Mouse (Mus musculus): Measurements from ENCODE around the gene Eps8l1. TPM values are rescaled to one million over a fixed set of nuclear protein-coding genes. Genes with fewer than 3 reads are reported as not detected.
A peak's percentile ranks its signal among the peaks of the same experiment; 100 is the strongest.

The Eps8l1 gene
- polyA plus RNA-seq, 1 experiment from 2014 or later, result 7.1 TPM

DNA sequence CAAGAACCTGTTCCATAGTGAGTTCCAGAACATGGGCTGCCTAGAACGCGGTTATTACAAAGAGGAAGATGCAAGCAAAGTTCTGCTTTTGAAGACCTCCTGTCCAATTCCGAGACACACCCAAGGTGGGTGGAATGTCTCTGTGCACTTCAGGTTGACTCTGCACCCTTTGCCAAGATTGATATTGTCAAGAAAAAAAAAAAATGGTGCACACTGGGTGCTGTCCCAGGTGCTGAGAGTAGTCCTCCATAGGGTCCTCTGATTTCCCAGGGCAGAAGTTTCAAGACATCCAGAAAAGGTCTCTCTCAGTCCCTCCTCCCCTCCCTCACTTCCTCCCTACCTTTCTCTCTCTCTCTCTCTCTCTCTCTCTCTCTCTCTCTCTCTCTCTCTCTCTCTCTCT is 12.0 kb upstream of the Eps8l1 start:
- no peak overlapping the region for H3K9ac ChIP-seq
- 90% methylated on average over 3 of the region's 3 CpGs for WGBS
- no peak overlapping the region for H3K4me2 ChIP-seq (replicated peaks)
- H3K9me3 ChIP-seq (replicated peaks), result no peaks in the 10 kb centered on the region
- no peak overlapping the region for H3K27ac ChIP-seq
- no peaks in the 10 kb centered on the region; the same call in 1 of the 2 replicates for H3K27me3 ChIP-seq
- peaks cover 2% of the 10 kb centered on the region for H3K36me3 ChIP-seq
- H3K4me3 ChIP-seq, result no peak overlapping the region
- peaks cover 7% of the 10 kb centered on the region for H3K4me1 ChIP-seq
- no peak for ATAC-seq (ENCODE audit: low FRiP score)

DNA sequence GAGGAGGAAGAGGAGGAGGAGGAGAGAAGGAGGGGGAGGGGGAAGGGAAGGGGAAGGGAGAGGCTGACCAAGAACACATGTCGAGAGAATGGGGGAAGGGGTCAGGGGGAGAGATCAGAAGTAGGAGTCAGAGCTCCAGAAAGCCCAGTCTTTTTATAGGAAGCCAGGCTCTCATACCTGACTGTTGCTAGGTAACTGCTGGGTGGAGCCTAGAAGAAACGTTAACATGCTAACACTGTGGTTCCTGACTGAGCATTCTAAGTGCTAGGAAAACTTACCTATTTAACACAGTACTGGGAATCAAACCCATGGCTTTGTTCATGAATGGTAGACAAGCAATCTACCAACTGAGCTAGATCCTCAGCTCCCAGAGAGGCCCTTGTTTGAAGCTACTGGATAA is 11.3 kb upstream of the Eps8l1 start:
- Histone ChIP-seq H3K9ac (no peak overlapping the region), H3K4me2 (replicated peaks) (no peak overlapping the region), H3K36me3 (no peaks in the 10 kb centered on the region), H3K4me3 (no peak overlapping the region), H3K4me1 (peaks cover 7% of the 10 kb centered on the region), H3K27ac (no peak overlapping the region), H3K9me3 (replicated peaks) (no peaks in the 10 kb centered on the region), H3K27me3 (no peaks in the 10 kb centered on the region; the same call in 1 of the 2 replicates)
- 12% methylated on average over 2 of the region's 2 CpGs for WGBS
- no peak for ATAC-seq (ENCODE audit: low FRiP score)

DNA sequence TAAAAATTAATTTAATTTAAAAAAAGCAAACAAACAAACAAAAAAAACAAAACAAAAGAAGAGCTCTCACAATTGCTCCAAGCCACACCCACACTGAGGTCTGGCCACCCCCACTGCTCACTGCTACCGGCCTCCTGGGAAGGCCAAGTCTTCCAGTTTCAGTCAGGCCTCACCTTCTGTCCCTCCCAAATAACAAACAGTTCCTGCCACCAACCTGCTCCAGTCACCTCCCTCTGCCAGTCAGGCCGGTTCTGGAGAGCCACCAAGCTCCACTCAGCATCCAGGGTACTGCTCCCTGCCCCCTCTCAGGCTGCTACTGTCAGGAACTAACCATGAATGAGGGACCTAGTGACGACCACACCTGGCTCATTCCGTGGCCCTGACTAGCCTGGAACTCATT is 7.8 kb upstream of the Eps8l1 start:
- no peak overlapping the region for H3K4me3 ChIP-seq
- no peaks in the 10 kb centered on the region for H3K36me3 ChIP-seq
- H3K4me1 ChIP-seq, result no peaks in the 10 kb centered on the region
- ATAC-seq (ENCODE audit: low FRiP score), result no peak
- WGBS, result 30% methylated on average over 4 of the region's 4 CpGs
- H3K9ac ChIP-seq, result no peak overlapping the region
- no peaks in the 10 kb centered on the region for H3K9me3 ChIP-seq (replicated peaks)
- H3K27ac ChIP-seq, result no peak overlapping the region
- no peak overlapping the region for H3K4me2 ChIP-seq (replicated peaks)
- H3K27me3 ChIP-seq, result no peaks in the 10 kb centered on the region; the same call in 1 of the 2 replicates

DNA sequence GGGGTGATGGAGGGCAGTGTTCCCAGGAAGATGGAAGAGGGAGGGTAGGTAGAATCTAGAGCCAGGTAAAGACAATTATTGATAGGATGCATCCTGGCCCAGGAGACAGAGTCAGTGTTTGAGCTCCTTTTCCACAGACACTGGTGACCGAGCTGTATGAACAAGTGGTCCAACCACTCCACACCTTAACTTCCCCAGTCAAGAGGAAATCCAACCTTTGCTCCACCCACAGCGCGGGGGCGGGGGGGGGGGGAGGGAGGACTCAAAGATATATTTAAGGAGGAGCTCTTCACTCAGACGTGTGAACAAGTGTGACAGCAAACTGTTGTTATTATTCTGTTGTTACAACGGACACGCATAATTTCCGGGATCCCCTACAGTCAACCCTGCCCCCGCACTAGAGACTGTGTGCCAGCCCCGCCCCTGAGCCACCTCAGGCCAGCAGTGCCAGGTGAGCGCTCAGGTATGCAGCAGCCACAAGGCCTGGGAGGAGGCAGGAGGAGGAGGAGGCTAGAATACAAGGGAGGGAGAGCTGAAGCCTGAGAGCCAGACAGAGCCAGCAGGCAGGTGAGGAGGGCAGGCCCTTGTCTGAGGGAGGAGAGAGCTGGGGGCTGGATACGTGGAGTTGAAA is 3.8 kb downstream of the Eps8l1 start:
- Histone ChIP-seq H3K9me3 (replicated peaks) (0 out of 2 replicates have a peak, but pooled peaks cover 3% of the 10 kb centered on the region), H3K27me3 (peaks cover 8% of the 10 kb centered on the region; the same call in 1 of the 2 replicates), H3K4me2 (replicated peaks) (no peak overlapping the region), H3K27ac (no peak overlapping the region), H3K4me1 (no peaks in the 10 kb centered on the region), H3K4me3 (no peak overlapping the region), H3K9ac (peak overlapping the region; percentile 8; the same call in 1 of the 2 replicates), H3K36me3 (no peaks in the 10 kb centered on the region)
- no peak for ATAC-seq (ENCODE audit: low FRiP score)
- WGBS, result 11% methylated on average over 12 of the region's 12 CpGs

DNA sequence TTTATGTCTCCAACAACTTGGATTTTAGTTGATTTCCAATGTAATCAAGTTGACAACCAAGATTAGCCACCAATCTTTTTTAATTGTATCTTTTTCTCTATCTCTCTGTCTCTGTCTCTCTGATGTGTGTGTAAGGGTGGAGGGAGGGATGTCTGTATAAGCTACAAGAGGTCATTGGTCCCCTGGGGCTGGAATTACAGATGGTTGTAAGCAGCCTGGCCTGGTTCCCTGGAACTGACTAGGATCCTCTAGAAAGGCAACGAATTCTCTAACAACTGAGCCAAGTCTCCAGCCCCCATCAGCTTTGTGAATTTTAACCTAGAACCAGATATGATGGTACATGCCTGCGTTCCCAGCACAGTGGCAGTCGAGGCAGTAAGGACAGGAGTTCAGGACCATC is 7.3 kb downstream of the Eps8l1 start:
- H3K27ac ChIP-seq, result no peak overlapping the region
- ATAC-seq (ENCODE audit: low FRiP score), result no peak
- H3K4me3 ChIP-seq, result no peak overlapping the region
- H3K9me3 ChIP-seq (replicated peaks), result 0 out of 2 replicates have a peak, but pooled peaks cover 3% of the 10 kb centered on the region
- peaks cover 8% of the 10 kb centered on the region; the same call in 1 of the 2 replicates for H3K4me1 ChIP-seq
- no peak overlapping the region for H3K9ac ChIP-seq
- peaks cover 32% of the 10 kb centered on the region for H3K27me3 ChIP-seq
- 73% methylated on average over 3 of the region's 3 CpGs for WGBS
- no peak overlapping the region for H3K4me2 ChIP-seq (replicated peaks)
- H3K36me3 ChIP-seq, result no peaks in the 10 kb centered on the region

DNA sequence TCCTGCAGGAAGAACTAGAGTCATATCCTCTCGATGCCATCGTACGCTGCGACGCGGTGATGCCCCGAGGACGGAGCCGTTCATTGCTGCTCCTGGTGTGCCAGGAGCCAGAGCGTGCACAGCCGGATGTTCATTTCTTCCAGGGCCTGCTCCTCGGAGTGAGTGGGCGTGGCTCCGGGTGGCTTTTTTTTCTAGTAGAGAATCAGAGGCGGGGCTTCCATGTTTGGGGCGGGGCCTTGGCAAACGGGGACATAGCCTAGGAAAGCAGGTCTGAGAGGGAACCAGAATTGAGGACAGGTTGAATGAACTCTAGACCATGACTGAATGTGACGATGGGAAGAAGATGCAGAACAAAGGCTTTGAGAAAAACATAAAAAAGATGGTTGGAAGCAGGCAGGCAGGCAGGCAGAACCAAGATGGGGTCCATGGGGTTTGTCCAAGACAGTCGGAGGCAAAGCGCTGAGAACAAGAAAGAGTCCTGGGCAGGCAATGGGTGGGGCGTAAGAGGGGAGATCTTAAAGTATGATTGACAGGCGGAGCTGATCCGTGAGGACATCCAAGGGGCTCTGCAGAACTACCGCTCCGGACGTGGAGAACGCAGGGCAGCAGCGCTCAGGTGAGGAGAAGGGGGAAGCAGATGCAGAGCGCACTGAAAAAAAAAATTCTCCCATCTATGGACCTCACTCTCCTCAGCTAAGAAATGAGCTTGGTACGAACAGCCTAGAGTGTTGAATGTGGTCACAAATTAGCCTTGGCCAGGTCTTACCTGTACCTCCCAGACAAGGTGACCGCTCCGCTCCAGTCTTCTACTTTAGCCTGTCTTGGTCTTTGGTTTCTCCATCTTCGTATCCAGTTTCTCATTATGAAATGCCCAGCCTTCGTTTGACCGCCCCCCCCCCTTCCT is 10.1 kb downstream of the Eps8l1 start:
- 2% methylated on average over 35 of the region's 35 CpGs for WGBS
- Histone ChIP-seq H3K4me3 (peak overlapping the region; percentile 37), H3K9ac (peak overlapping the region; percentile 37), H3K36me3 (no peaks in the 10 kb centered on the region), H3K9me3 (replicated peaks) (0 out of 2 replicates have a peak, but pooled peaks cover 3% of the 10 kb centered on the region), H3K4me2 (replicated peaks) (peak overlapping the region; percentile 69), H3K27me3 (peaks cover 59% of the 10 kb centered on the region), H3K27ac (no peak overlapping the region), H3K4me1 (peaks cover 8% of the 10 kb centered on the region; the same call in 1 of the 2 replicates)
- peak; percentile 44 for ATAC-seq (ENCODE audit: low FRiP score)

DNA sequence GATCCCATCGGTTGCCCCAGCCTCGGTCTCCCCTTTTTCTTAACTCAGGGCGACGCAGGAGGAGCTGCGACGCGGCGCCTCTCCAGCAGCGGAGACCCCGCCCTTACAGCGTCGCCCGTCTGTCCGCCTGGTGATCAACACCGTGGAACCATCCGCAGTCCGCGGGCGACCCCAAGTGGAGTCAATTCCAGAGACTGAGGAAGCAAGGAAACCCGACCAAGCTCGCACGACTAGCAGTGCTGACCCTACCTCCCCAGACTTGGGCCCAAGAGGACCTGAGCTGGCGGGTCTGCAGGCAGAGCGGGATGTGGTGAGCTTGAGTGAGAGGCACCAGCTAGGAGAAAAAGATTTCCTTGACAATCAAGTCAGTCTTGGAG is 10.7 kb downstream of the Eps8l1 start:
- Histone ChIP-seq H3K27ac (no peak overlapping the region), H3K36me3 (no peaks in the 10 kb centered on the region), H3K27me3 (peaks cover 65% of the 10 kb centered on the region), H3K9me3 (replicated peaks) (0 out of 2 replicates have a peak, but pooled peaks cover 3% of the 10 kb centered on the region), H3K4me2 (replicated peaks) (peak overlapping the region; percentile 69), H3K9ac (peak overlapping the region; percentile 37), H3K4me3 (peak overlapping the region; percentile 37), H3K4me1 (peaks cover 8% of the 10 kb centered on the region; the same call in 1 of the 2 replicates)
- WGBS, result 2% methylated on average over 24 of the region's 24 CpGs
- peak; percentile 82 for ATAC-seq (ENCODE audit: low FRiP score)

DNA sequence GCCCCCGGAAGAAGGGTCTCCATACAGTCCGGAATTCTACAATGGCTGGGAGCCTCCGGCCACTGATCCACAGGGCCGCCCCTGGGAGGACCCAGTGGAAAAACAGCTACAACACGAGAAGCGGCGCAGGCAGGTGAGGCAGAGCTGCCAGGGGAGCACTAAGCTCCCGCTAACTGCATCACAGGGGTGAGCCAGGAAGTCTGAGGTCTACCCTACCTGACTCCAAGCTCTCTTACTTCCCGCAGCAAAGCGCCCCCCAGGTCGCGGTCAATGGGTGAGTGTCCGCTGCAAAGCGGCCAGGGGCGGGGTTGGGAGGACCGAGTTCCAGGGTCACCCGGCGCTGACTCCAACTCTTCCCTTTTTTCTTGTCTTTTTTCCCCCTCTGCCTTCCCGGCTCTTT is 13.5 kb downstream of the Eps8l1 start:
- WGBS, result 10% methylated on average over 19 of the region's 19 CpGs
- peaks cover 64% of the 10 kb centered on the region for H3K27me3 ChIP-seq
- no peak for ATAC-seq (ENCODE audit: low FRiP score)

DNA sequence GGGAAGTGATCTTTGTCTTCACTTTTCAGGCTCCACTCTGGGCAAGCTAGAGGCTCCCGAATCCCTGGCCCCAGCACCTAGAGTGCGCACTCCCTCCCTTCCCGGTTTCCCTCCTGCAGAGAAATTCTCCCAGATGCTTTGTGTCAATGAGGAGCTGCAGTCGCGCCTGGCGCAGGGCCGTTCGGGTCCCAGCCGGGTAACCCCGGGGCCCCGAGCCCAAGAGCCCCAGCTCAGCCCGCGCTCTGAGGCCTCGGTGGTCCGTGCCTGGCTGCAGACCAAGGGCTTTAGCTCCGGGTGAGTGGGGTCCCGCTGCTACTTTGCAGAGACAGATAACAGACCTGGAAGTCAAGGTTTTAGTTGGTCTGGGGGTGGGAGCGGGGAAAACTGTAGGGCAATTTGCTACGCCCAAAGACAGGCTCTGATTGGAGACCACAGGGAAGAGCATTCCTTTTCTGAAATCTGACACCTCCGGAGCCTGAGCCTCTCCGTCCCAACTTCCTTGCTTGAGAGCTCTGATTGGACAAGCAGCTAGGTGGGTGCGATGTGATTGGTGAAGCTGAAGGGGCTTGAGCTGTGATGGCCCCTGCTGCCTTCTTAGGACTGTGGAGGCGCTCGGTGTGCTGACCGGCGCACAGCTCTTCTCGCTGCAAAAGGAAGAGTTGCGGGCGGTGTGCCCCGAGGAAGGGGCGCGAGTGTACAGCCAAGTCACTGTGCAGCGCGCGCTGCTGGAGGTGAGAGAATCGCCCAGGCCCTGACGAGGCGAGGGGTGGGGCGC is 17.7 kb downstream of the Eps8l1 start:
- peak overlapping the region; percentile 44 for H3K4me3 ChIP-seq
- peak overlapping the region; percentile 62 for H3K9ac ChIP-seq
- WGBS, result under 1% methylated on average over 39 of the region's 39 CpGs
- H3K27me3 ChIP-seq, result peaks cover 40% of the 10 kb centered on the region
- peaks cover 26% of the 10 kb centered on the region for H3K36me3 ChIP-seq
- H3K9me3 ChIP-seq (replicated peaks), result no peaks in the 10 kb centered on the region
- H3K27ac ChIP-seq, result peak overlapping the region; percentile 90
- peak; percentile 97 for ATAC-seq (ENCODE audit: low FRiP score)
- H3K4me1 ChIP-seq, result peaks cover 20% of the 10 kb centered on the region
- peak overlapping the region; percentile 97 for H3K4me2 ChIP-seq (replicated peaks)

More for the DNA sequence above, 13.5 kb downstream of the Eps8l1 start:
- Histone ChIP-seq H3K36me3 (no peaks in the 10 kb centered on the region), H3K9me3 (replicated peaks) (no peaks in the 10 kb centered on the region), H3K27ac (no peak overlapping the region), H3K4me2 (replicated peaks) (no peak overlapping the region), H3K4me1 (peaks cover 22% of the 10 kb centered on the region), H3K4me3 (no peak overlapping the region), H3K9ac (no peak overlapping the region)

DNA sequence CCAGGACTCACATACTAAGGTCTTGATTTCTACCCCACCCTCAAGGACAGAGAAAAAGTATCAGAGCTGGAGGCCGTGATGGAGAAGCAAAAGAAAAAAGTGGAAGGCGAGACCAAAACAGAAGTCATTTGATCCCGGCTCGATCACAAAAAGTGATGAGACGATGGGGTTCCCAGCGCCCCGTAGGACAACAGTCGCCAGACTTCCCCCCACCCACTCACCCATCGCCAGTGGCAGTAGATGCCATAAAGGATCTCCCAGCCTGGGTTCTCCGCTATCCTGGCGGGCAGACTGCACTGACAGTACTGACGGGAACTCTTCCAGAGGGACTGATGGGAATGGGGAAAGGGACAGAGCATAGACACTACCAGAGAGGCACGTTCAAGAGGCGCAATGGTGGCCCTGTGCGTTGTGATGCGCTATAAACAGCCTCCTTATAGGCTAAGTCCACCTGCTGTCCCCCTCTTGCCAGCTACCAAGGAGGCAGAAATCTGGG is 18.4 kb downstream of the Eps8l1 start:
- Histone ChIP-seq H3K9me3 (replicated peaks) (no peaks in the 10 kb centered on the region), H3K9ac (peak overlapping the region; percentile 52), H3K27me3 (peaks cover 33% of the 10 kb centered on the region), H3K4me1 (peaks cover 20% of the 10 kb centered on the region), H3K36me3 (peaks cover 32% of the 10 kb centered on the region), H3K4me2 (replicated peaks) (peak overlapping the region; percentile 97), H3K27ac (peak overlapping the region; percentile 74), H3K4me3 (peak overlapping the region; percentile 44)
- WGBS, result 4% methylated on average over 16 of the region's 16 CpGs
- ATAC-seq (ENCODE audit: low FRiP score), result no peak

DNA sequence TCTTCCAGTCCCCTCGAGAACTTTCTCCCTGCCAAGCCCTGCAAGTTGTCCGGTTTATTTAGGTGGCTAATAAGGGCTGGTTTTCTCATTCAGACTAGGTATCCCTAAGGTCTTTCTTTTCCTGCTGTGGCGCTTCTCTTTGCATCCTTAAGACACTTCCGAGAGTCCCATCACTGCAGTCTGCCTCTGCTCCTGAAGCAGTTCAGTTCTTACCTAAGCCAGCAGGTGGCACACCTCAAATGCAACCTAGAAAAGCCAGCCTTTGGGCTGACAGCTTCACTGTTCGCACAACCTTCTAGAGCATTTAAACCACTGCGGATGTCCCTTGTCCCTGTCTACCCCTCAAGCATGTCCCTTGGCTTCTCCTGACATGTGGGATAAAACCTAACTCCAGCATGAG is 19.2 kb downstream of the Eps8l1 start:
- Histone ChIP-seq H3K27ac (no peak overlapping the region), H3K27me3 (peaks cover 25% of the 10 kb centered on the region), H3K4me1 (peaks cover 20% of the 10 kb centered on the region), H3K36me3 (peaks cover 41% of the 10 kb centered on the region), H3K9ac (no peak overlapping the region), H3K9me3 (replicated peaks) (no peaks in the 10 kb centered on the region), H3K4me2 (replicated peaks) (no peak overlapping the region), H3K4me3 (no peak overlapping the region)
- ATAC-seq (ENCODE audit: low FRiP score), result no peak
- 40% methylated on average over 6 of the region's 6 CpGs for WGBS

DNA sequence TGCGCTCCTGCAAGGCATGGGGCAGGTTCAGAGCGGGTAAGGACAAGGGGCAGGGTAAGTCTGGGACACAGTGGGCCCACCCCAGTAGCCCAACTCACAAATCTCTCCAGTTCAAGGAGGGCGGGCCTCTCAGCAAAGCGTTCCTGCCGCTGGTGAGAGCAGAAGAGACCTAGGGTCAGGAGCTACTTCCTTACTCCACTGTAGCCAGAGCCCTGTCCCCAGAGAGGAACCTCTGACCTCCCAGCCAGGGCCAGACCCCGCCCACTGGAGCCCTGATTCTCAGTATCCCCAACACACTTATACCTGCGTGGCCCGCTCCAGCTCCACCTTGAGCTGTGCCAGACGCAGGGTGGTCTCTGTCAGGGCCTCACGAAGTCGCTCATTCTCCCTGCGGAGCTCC is 21.8 kb downstream of the Eps8l1 start:
- WGBS, result 85% methylated on average over 12 of the region's 12 CpGs
- peaks cover 61% of the 10 kb centered on the region for H3K36me3 ChIP-seq

More for the DNA sequence above, 21.8 kb downstream of the Eps8l1 start:
- Histone ChIP-seq H3K4me1 (peaks cover 20% of the 10 kb centered on the region), H3K27ac (no peak overlapping the region), H3K4me3 (no peak overlapping the region), H3K9ac (no peak overlapping the region), H3K9me3 (replicated peaks) (no peaks in the 10 kb centered on the region), H3K4me2 (replicated peaks) (no peak overlapping the region), H3K27me3 (peaks cover 6% of the 10 kb centered on the region)
- no peak for ATAC-seq (ENCODE audit: low FRiP score)

Data from hindbrain, embryonic 12.5 days (tissue).